Mouse (Mus musculus) kidney, embryonic 16.5 days (tissue): Measurements from ENCODE around the gene Fign. TPM values are rescaled to one million over a fixed set of nuclear protein-coding genes. Genes with fewer than 3 reads are reported as not detected.
A peak's percentile ranks its signal among the peaks of the same experiment; 100 is the strongest.

Experiments
- ATAC-seq: fragments of 200-750 bp; cut with Nextera tagmentation; 2 replicates; pipeline ENCODE4 v1.8.0; 2017; ENCODE audit warnings: moderate TSS enrichment; ENCODE audit not compliant: low FRiP score, low TSS enrichment
- H3K27ac ChIP-seq: fragments of 300-500 bp; sonication (generic); 2 replicates; pipeline ENCODE4 v1.5.1; 2014; ENCODE audit warnings: low read length
- H3K27me3 ChIP-seq: fragments of 300-500 bp; sonication (generic); 2 replicates; pipeline ENCODE4 v1.6.1; 2014; ENCODE audit warnings: low read length, control low read depth, mixed read lengths; ENCODE audit not compliant: insufficient read depth
- H3K36me3 ChIP-seq: fragments of 300-500 bp; sonication (generic); 2 replicates; pipeline ENCODE4 v1.6.1; 2014; ENCODE audit warnings: low read length, control low read depth, mixed read lengths; ENCODE audit not compliant: insufficient read depth
- H3K4me1 ChIP-seq: fragments of 300-500 bp; sonication (generic); 2 replicates; pipeline ENCODE4 v1.6.1; 2014; ENCODE audit warnings: low read length, control low read depth, mixed read lengths; ENCODE audit not compliant: insufficient read depth
- H3K4me2 ChIP-seq: fragments of 300-500 bp; sonication (generic); replicated peaks from 2 replicates; pipeline ENCODE4 v1.6.1; 2014; ENCODE audit warnings: low read depth, low read length
- H3K4me3 ChIP-seq: fragments of 300-500 bp; sonication (generic); 2 replicates; pipeline ENCODE4 v1.5.1; 2014; ENCODE audit warnings: mild to moderate bottlenecking, low read length
- H3K9ac ChIP-seq: fragments of 300-500 bp; sonication (generic); replicated peaks from 2 replicates; pipeline ENCODE4 v1.6.1; 2014; ENCODE audit warnings: low read length
- H3K9me3 ChIP-seq: fragments of 300-500 bp; sonication (generic); 2 replicates; pipeline ENCODE4 v1.6.1; 2016; ENCODE audit warnings: low read length, control low read depth
- WGBS: fragments of 180-500 bp; shearing (Covaris S2); extraction: QIAGEN DNeasy Blood & Tissue Kit; methylation state at CpG from one replicate; pipeline ENCODE4 v1.1.7; 2014; 5-methylcytosine and 5-hydroxymethylcytosine counted together
- polyA plus RNA-seq: library from polyadenylated mRNA; unstranded; fragments of >200 nt; fragmentation: Nextera tagmentation; extraction: Ambion mirVana; gene quantifications from 2 replicates; pipeline ENCODE4 v1.2.1, GENCODE M21; 2015

Fign gene
- polyA plus RNA-seq, 1 experiment from 2014 or later: 8.9 TPM

GRCm38 (mm10) chr2:64096176-64096575 lies 1.7 kb downstream of the Fign start:
- 28% methylated on average over 5 of the region's 5 CpGs for WGBS
- peak overlapping the region; percentile 40 for H3K4me2 ChIP-seq
- peak overlapping the region; percentile 35 for H3K4me3 ChIP-seq
- peak overlapping the region; percentile 54; the same call in 1 of the 2 replicates for H3K9ac ChIP-seq
- no peaks in the 10 kb centered on the region for H3K9me3 ChIP-seq
- no peak for ATAC-seq
- no peaks in the 10 kb centered on the region for H3K27me3 ChIP-seq
- H3K27ac ChIP-seq: peak overlapping the region; percentile 35; the same call in 1 of the 2 replicates
- peaks cover 11% of the 10 kb centered on the region for H3K4me1 ChIP-seq
- H3K36me3 ChIP-seq: no peaks in the 10 kb centered on the region

- Histone ChIP-seq H3K27me3 (no peaks in the 10 kb centered on the region), H3K4me1 (peaks cover 12% of the 10 kb centered on the region), H3K4me3 (peak overlapping the region; percentile 44), H3K4me2 (peak overlapping the region; percentile 48), H3K27ac (peak overlapping the region; percentile 73), H3K36me3 (no peaks in the 10 kb centered on the region), H3K9me3 (no peaks in the 10 kb centered on the region), H3K9ac (peak overlapping the region; percentile 65)
- 36% methylated on average over 5 of the region's 5 CpGs for WGBS
- ATAC-seq: no peak
Measured at GRCm38 (mm10) chr2:64095561-64095960, 2.3 kb downstream of the Fign start.

- H3K4me2 ChIP-seq: peak overlapping the region; percentile 42
- no peaks in the 10 kb centered on the region for H3K36me3 ChIP-seq
- H3K27me3 ChIP-seq: no peaks in the 10 kb centered on the region
- 55% methylated on average over 6 of the region's 6 CpGs for WGBS
- H3K4me3 ChIP-seq: peak overlapping the region; percentile 20
- peaks cover 9% of the 10 kb centered on the region; the same call in 1 of the 2 replicates for H3K4me1 ChIP-seq
- ATAC-seq: no peak
- no peaks in the 10 kb centered on the region for H3K9me3 ChIP-seq
- 0 out of 2 replicates have a peak overlapping the region, but pooled peaks have one; percentile 1 for H3K27ac ChIP-seq
- peak overlapping the region; percentile 48 for H3K9ac ChIP-seq
Measured at GRCm38 (mm10) chr2:64093087-64093486, 4.8 kb downstream of the Fign start.

- Histone ChIP-seq H3K4me1 (peaks cover 19% of the 10 kb centered on the region; the same call in 1 of the 2 replicates), H3K36me3 (no peaks in the 10 kb centered on the region), H3K4me3 (no peak overlapping the region), H3K9me3 (no peaks in the 10 kb centered on the region), H3K27me3 (no peaks in the 10 kb centered on the region), H3K9ac (no peak overlapping the region), H3K4me2 (no peak overlapping the region), H3K27ac (peak overlapping the region; percentile 69; the same call in 1 of the 2 replicates)
- ATAC-seq: peak; percentile 73; the same call in 1 of the 2 replicates
- WGBS: 41% methylated on average over 5 of the region's 5 CpGs
Measured at GRCm38 (mm10) chr2:64083853-64084427, 13.9 kb downstream of the Fign start.

- WGBS: 28% methylated on average over 4 of the region's 4 CpGs
- Histone ChIP-seq H3K27ac (no peak overlapping the region), H3K4me3 (no peak overlapping the region), H3K27me3 (no peaks in the 10 kb centered on the region), H3K4me1 (peaks cover 32% of the 10 kb centered on the region), H3K9ac (no peak overlapping the region), H3K36me3 (no peaks in the 10 kb centered on the region), H3K4me2 (no peak overlapping the region), H3K9me3 (no peaks in the 10 kb centered on the region)
- no peak for ATAC-seq
Measured at GRCm38 (mm10) chr2:64079765-64080164, 18.1 kb downstream of the Fign start.

GRCm38 (mm10) chr2:64078551-64078950 lies 19.3 kb downstream of the Fign start:
- Histone ChIP-seq H3K4me3 (no peak overlapping the region), H3K36me3 (no peaks in the 10 kb centered on the region), H3K27me3 (no peaks in the 10 kb centered on the region), H3K4me2 (no peak overlapping the region), H3K9me3 (no peaks in the 10 kb centered on the region), H3K27ac (no peak overlapping the region), H3K9ac (no peak overlapping the region), H3K4me1 (peaks cover 39% of the 10 kb centered on the region)
- ATAC-seq: no peak
- WGBS: 59% methylated on average over 3 of the region's 3 CpGs

GRCm38 (mm10) chr2:64077846-64078245 lies 20.0 kb downstream of the Fign start:
- Histone ChIP-seq H3K9ac (no peak overlapping the region), H3K27ac (no peak overlapping the region), H3K4me1 (peaks cover 36% of the 10 kb centered on the region), H3K4me3 (no peak overlapping the region), H3K27me3 (no peaks in the 10 kb centered on the region), H3K9me3 (no peaks in the 10 kb centered on the region), H3K36me3 (no peaks in the 10 kb centered on the region), H3K4me2 (no peak overlapping the region)
- no peak for ATAC-seq
- 88% methylated on average over 2 of the region's 2 CpGs for WGBS

GRCm38 (mm10) chr2:64075873-64076272 lies 22.0 kb downstream of the Fign start:
- Histone ChIP-seq H3K4me3 (no peak overlapping the region), H3K9me3 (no peaks in the 10 kb centered on the region), H3K27ac (no peak overlapping the region), H3K9ac (no peak overlapping the region), H3K36me3 (no peaks in the 10 kb centered on the region), H3K4me2 (0 out of 2 replicates have a peak overlapping the region, but pooled peaks have one; percentile 4), H3K27me3 (no peaks in the 10 kb centered on the region), H3K4me1 (peaks cover 31% of the 10 kb centered on the region)
- WGBS: 57% methylated on average over 6 of the region's 6 CpGs
- ATAC-seq: no peak

- Histone ChIP-seq H3K4me3 (peak overlapping the region; percentile 30), H3K27ac (peak overlapping the region; percentile 61), H3K4me1 (peaks cover 29% of the 10 kb centered on the region), H3K9me3 (no peaks in the 10 kb centered on the region), H3K4me2 (peak overlapping the region; percentile 55), H3K36me3 (no peaks in the 10 kb centered on the region), H3K9ac (peak overlapping the region; percentile 50), H3K27me3 (no peaks in the 10 kb centered on the region)
- peak; percentile 74; the same call in 1 of the 2 replicates for ATAC-seq
- 26% methylated on average over 17 of the region's 17 CpGs for WGBS
Measured at GRCm38 (mm10) chr2:64074602-64075389, 23.0 kb downstream of the Fign start.

GRCm38 (mm10) chr2:64072158-64072557 lies 25.7 kb downstream of the Fign start:
- no peak for ATAC-seq
- H3K9me3 ChIP-seq: no peaks in the 10 kb centered on the region
- no peaks in the 10 kb centered on the region for H3K36me3 ChIP-seq
- no peaks in the 10 kb centered on the region for H3K27me3 ChIP-seq
- no peak overlapping the region for H3K27ac ChIP-seq
- H3K4me1 ChIP-seq: peaks cover 22% of the 10 kb centered on the region
- no peak overlapping the region for H3K9ac ChIP-seq
- no peak overlapping the region for H3K4me3 ChIP-seq
- WGBS: 36% methylated on average over 4 of the region's 4 CpGs
- no peak overlapping the region for H3K4me2 ChIP-seq
